Mouse (Mus musculus) B cell, adult 2 months (primary cell): Measurements from ENCODE around the gene Ptgir.

Experiments
- DNase-seq, 2 experiments: peaks; one replicate each; pipeline ENCODE4 v3.0.0; 2022

Gene Ptgir

GRCm38 (mm10) chr7:16906281-16906680 is at the start of gene Ptgir:
Ptgir (plus strand) TSS chr7:16906490.
- DNase-seq = peak in 1 of 2 experiments; percentile 25

- DNase-seq = peak; percentile 77 to 78
Measured at GRCm38 (mm10) chr7:16858336-16858735, 48.0 kb upstream of the Ptgir start.

- peak; percentile 76 to 78 for DNase-seq
Measured at GRCm38 (mm10) chr7:16859902-16860651, 46.2 kb upstream of the Ptgir start.

DNA sequence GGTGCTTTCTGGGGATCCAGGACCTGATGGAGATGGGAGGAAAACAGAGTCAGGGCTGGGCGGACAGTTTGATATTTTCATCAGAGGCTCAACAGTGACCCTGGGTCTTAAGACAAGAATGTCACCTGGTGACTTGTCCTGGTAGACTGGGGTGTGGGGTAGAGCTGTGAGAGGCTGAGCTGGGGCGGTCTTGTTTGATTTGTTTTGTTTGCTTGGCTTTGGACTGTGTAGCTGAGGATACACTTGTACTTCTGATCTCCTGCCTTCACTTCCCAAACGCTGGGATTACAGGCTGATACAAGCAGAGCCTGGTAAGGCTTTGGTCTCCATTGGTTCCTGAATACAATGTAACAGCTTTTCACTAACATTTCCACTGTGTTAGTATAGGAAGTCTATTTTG is 38.8 kb upstream of the Ptgir start:
- no peak for DNase-seq

DNA sequence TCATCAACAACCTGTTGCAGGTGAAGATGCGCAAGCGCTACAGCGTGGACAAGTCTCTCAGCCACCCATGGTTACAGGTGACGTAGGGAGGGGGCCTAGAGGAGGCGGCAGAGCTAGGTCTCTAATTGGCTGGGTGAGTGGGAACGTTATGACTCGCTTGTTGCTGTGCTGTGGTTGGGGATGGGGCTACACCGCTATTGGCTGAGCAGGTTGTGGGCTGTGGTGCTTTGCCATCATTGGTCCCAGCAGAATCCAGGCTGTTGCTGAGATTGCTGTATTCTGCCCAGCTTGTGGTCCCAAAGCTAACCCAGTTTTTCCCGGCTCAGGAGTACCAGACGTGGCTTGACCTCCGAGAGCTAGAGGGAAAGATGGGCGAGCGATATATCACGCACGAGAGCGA is 36.8 kb upstream of the Ptgir start:
- DNase-seq = peak in 1 of 2 experiments; percentile 14

- DNase-seq = no peak
Measured at GRCm38 (mm10) chr7:16871600-16871999, 34.7 kb upstream of the Ptgir start.

GRCm38 (mm10) chr7:16872478-16872877 is 33.8 kb upstream of the Ptgir start:
- no peak for DNase-seq

DNA sequence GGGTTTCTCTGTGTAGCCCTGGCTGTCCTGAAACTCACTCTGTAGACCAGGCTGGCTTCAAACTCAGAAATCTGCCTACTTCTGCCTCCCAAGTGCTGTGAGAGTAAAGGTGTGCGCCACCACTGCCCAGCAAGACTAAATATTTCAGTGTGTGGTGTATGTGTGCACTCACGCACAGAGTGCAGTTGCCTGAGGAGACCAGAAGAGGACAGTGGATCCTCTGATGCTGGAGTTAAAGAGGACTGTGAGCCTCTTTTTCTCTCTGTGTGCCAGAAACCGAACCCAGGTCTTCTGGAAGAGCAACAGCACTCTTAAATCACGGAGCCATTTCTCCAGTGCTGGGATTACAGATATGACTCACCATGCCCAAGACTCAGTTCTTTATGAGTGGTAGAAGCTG is 32.9 kb upstream of the Ptgir start:
- no peak for DNase-seq

DNA sequence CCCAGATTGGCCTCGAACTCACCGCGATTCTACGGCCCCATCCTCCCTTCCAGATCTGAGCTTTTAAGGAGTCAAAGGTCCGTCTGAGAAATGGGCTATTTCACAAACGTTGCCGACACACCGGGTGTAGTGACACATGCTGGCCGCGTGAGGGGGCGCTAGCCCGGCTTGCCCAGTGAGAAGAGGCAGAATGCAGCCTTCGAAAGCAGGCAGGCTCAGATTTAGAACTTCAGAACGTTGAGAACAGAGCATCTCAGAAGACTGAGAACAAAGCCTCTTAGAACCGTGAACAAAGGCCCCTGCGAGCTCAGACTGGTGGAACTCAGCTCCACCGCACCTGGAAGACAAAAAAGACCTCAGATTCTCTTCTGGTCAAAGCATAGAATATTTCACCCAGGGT is 32.1 kb upstream of the Ptgir start:
- peak; percentile 88 to 89 for DNase-seq

- peak; percentile 99 for DNase-seq
Measured at GRCm38 (mm10) chr7:16874756-16875309, 31.5 kb upstream of the Ptgir start.

- DNase-seq = no peak
Measured at GRCm38 (mm10) chr7:16875310-16875325, 31.2 kb upstream of the Ptgir start, which contains the start of gene Dact3. Dact3 (plus strand) TSS chr7:16875317.

DNA sequence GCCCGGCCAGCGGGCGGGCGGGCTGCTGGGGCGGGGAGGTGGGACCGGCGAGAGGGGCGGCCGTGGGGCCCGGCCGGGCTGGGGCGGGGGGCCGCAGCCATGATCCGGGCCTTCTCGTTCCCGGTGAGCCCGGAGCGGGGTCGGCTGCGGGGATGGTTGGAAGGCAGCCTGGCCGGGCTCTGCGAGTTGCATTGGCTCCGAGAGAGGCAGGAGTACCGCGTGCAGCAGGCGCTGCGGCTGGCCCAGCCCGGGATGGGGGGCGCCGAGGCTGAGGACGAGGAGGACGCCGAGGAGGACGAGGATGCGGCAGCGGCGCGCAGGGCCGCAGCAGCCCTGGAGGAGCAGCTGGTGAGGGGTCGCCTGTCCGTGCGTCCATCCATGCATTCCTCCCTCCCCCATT is 31.0 kb upstream of the Ptgir start:
- DNase-seq = no peak

DNA sequence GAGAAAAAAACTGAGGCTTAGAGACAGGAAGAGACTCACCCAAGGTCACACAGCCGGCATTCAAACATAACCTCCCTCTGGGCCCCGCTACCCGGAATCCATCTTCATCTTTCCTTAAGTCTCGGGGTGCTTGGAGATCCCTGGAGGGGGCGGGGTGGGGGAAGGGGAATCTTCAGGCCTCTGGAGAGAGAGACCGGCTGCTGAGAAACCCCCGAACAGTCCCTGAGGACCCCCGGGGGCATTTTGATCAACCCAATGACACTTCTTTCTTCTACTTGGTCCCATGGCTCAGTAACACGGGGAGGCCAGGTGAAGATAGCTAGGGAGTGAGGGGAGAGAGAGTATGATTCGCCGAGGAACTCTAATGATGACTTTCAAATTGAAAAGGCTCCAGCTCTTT is 30.3 kb upstream of the Ptgir start:
- no peak for DNase-seq

GRCm38 (mm10) chr7:16876608-16877007 is 29.7 kb upstream of the Ptgir start:
- peak in 1 of 2 experiments; percentile 14 for DNase-seq

DNA sequence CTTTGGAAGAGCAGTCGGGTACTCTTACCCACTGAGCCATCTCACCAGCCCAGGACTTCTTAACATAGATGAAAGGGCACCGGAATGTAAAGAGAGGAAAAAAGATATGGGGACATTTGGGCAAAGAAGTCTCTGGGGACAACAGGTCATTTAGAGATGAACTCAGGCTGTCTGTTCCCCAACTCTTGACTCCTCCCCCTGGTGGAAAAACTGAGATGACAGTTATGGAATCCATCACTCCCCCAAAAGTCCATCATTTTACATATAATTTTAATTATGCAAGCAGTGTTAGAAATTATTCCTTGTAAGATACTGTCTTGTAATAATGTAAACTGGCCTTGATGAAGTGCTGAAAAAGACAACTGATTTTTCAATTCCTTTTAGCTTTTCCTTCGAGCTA is 28.6 kb upstream of the Ptgir start:
- no peak for DNase-seq

- DNase-seq = no peak
Measured at GRCm38 (mm10) chr7:16879796-16880547, 26.3 kb upstream of the Ptgir start.

DNA sequence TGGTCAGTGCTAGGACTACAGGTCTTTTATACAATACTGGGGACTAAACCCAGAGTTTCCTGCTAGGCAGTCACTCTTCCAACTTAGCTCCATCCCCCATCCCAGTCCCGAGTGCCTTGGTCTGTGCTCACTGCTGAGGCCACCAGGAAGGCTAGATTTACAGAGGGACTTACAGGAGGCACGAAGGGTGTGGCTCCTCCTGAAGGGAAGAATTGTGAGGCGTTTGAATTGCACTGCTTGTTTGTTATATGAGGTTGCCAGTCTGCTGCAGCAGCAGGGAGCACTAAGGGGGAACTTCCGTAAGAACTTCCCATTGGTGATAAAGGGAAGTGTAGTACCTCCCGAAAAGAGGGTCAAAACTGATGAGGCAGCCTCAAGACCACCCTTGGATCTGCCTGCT is 25.7 kb upstream of the Ptgir start:
- DNase-seq = no peak

DNA sequence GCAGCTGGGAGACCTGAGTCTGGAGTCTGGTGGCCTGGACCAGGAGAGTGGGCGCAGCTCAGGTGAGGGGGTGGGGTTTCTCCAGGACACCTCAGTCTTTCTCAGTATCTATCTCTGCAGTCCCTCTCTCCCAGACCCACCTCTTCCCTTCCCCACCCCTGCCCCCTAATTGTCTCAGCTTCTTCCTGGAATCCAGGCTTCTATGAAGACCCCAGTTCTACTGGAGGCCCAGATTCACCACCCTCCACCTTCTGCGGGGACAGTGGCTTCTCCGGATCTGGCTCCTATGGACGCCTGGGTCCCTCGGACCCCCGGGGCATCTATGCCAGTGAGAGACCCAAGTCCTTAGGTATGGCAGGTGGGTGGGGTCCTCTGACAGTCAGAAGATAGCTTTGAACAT is 23.1 kb upstream of the Ptgir start:
- no peak for DNase-seq

DNA sequence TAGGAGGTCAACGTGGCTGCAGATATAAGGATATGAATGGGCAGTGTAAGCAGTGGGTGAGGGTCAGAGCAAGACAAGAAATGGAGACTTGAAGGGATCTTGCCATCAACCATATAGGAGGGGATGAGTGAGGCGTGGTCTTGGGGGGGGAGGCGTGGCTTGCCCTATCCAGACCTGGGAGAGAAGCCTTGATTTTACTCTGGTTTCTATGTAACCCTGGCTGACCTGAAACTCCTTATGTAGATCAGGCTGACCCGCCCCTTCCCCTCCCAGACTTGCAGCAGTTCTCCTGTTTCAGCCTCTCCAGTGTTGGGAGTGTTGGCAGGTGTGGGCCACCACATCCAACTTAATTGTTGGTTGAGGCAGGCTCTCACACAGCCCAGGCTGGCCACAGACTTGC is 22.0 kb upstream of the Ptgir start:
- no peak for DNase-seq

DNA sequence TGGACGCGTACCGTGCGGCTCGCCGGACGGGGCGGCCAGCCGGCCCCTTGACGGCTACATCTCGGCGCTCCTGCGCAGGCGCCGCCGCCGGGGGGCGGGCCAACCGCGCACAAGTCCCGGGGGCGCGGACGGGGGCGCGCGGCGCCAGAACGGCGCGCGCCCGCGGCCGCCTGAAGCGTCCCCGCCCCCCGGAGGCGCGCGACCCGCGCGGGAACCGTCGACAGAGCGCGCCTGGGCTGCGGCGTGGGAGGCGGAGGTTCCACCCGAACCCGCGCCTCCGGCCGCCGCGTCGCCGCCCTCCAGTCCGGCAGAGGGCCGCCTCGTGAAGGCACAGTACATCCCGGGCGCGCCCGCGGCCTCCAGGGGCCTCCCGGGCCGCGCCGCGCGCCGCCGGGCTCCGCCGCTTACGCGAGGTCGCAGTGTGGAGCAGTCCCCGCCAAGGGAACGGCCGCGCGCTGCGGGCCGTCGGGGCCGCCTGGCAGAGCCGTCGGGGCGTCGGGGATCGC is 21.0 kb upstream of the Ptgir start:
- no peak for DNase-seq

DNA sequence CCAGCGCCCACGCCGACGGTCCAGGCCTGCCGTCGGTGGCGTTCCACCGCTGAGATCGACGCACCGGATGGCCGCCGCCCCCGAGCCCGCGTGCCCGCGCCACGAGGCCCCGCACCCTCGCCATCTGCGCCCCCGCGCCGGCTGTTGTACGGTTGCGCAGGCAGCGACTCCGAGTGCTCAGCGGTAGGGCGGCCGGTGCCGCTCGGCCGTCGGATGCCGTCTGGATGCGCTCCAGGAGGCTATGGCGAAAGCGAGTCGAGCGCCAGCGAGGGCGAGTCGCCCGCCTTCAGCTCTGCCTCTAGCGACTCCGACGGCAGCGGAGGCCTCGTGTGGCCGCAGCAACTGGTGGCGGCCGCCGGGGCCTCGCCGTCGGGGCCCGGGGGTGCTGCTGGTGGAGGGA is 20.4 kb upstream of the Ptgir start:
- no peak for DNase-seq

DNA sequence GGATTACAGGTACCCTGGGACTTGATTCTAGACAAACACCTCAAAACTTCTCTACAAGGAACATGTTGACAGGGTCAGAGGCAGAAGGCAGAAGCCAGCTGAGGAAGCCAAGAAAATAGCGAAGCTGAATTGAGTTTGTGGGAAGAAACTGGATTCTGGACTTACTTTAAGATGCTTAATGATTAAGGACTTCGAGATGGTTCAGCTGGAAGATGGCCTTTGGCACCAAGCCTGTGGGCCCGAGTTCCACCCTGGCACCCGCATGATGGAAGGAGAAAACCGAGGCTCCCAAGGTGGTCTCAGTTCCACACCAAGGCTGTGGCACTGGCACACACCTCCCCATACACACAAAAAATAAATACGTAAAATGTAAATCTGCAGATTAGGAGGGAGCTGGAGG is 15.8 kb upstream of the Ptgir start:
- no peak for DNase-seq

- DNase-seq = no peak
Measured at GRCm38 (mm10) chr7:16890944-16891343, 15.3 kb upstream of the Ptgir start.

DNA sequence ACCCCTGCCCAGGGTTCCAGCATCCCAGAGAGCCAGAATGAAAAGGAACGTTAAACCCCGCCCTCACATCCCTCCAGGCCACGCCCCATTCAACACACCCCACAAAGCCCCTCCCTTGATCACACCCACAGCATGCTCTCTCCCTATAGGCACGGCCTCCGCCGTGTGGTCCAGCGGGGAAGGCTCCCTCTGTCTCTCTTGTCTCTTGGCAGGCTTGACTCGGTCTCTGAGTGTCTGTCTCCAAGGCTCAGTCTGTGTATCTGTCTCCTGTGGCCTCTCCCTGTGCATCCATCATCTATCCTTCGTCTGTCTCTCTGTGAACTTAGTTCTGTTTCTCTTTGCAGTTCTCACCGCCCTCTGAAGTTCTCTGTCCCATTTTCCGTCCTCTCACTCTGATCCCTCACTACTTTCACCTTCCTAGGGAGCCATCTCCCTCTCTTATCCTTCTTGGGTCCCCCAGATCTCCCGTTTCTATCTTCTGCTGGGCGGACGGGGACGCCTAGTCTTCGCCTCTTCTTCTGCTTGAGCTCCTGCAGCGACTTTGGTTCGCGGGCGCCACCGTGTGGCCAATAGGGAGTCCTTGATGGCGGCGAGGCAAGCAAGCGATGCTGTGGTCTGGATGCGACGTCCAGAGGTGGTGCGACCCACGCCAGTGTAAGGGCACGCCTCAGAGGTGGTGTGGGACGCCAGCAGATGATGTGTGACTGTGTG is 14.5 kb upstream of the Ptgir start, which contains the start of gene Gng8:
Gng8 (plus strand) TSS at position 146 of the 711 bp plus-strand sequence.
- DNase-seq = peak; percentile 89 to 90
